Mouse (Mus musculus): ENCODE measurements around the gene Kansl1l. TPM values are rescaled to one million over a fixed set of nuclear protein-coding genes. Genes with fewer than 3 reads are reported as not detected.

Kansl1l gene
- polyA plus RNA-seq (2015; fragmentation: Nextera tagmentation; extraction: Ambion mirVana): 12.0 and 12.1 TPM in 2 replicates

DNA sequence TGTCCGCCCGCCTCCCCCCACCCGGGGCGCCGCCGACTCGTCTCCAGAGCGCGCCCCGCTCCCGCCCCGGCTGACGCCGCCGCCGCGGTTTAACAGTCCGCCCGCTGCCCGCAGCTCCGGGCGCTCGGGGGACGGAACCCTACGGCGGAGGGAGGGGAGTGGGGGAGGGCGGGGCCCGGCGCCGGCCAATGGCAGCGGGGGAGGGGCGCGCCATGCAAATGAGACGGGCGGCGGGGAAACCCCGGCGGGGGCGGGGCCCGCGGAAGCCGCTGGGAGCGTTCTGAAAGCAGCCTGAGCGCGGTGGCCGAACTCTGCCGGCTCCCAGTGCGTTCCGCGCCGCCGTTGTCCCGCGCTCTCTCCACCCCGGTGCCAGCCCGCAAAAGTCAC lies at the start of gene Kansl1l:
Kansl1l (minus strand) TSS at position 110 of the 387 bp plus-strand sequence.
- 0% methylated on average over 44 of the region's 56 CpGs for WGBS
- peak; percentile 91 for ATAC-seq
- no peaks in the 10 kb centered on the region for H3K27me3 ChIP-seq (replicated peaks)
- H3K4me2 ChIP-seq (replicated peaks): peak within 1 kb of the TSS; percentile 83
- H3K36me3 ChIP-seq: no peaks in the 10 kb centered on the region
- H3K9ac ChIP-seq: peak within 1 kb of the TSS; percentile 89
- H3K4me1 ChIP-seq (replicated peaks): no peaks in the 10 kb centered on the region
- H3K4me3 ChIP-seq (replicated peaks): peak within 1 kb of the TSS; percentile 84
- H3K9me3 ChIP-seq: no peaks in the 10 kb centered on the region
- peak within 1 kb of the TSS; percentile 97 for H3K27ac ChIP-seq

DNA sequence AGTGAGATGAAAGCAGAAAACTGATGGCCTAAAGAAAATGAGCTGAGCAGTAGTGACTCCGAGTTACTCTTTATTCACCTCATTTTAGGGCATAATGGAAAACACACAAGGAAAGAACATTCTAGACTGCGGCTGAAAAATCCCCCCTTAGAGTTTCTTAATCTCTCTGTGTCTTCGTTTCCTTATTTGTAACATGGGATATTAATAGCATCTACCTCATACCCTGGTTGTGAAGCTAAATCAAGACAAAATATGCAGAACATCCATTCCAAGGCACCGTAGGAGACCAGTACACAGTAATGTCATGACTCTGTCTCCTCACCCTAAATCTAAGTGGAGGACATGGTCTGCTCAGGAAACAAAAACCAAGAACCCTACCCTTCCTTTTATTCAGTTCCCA lies 48.3 kb upstream of the Kansl1l start:
- Histone ChIP-seq H3K9ac (no peak overlapping the region), H3K27ac (no peak overlapping the region), H3K4me1 (replicated peaks) (peaks cover 5% of the 10 kb centered on the region; the same call in 1 of the 2 replicates), H3K4me3 (replicated peaks) (no peak overlapping the region), H3K9me3 (no peaks in the 10 kb centered on the region), H3K36me3 (no peaks in the 10 kb centered on the region; the same call in 1 of the 2 replicates), H3K4me2 (replicated peaks) (no peak overlapping the region), H3K27me3 (replicated peaks) (no peaks in the 10 kb centered on the region)
- ATAC-seq: no peak
- WGBS: 79% methylated on average over 4 of the region's 4 CpGs

DNA sequence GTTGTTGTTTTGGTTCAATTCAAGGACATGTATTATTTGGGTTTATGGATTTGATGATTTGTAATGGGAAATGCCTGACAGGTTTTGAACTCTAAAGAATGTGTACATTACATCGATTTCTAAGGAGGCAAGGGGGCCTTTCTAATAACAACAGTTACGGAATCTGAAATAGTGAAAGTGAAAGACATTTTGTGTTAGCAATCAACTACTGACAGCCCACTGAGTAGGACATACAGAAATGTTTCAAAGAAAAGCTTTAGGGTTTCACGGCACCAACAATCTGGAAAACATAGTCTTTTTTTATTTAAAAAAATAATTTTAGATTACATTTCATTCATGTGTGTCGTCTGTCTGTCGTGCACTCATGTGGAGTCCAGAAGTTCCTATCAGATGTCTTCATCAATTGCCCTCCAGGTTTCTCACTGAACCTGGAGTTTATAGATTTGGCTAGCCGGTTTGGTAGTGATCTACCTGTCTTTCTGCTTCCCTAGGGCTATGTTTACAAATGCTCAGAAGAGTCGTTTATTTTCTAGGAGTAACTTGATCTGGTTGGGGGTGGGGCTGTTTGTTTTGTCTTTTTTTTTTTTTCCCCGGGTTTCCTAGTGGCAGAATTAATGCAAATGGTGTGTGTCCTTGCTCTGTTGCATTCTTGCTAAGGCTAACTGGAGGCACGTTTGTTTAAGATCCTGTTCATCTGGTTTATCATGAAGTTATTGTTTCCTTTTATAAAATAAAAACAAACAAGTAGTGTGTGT lies 46.6 kb upstream of the Kansl1l start:
- WGBS: 12% methylated on average over 9 of the region's 9 CpGs
- ATAC-seq: no peak
- Histone ChIP-seq H3K4me3 (replicated peaks) (peak overlapping the region; percentile 93), H3K27ac (no peak overlapping the region), H3K27me3 (replicated peaks) (no peaks in the 10 kb centered on the region), H3K4me1 (replicated peaks) (peaks cover 5% of the 10 kb centered on the region; the same call in 1 of the 2 replicates), H3K4me2 (replicated peaks) (peak overlapping the region; percentile 69), H3K9me3 (no peaks in the 10 kb centered on the region), H3K36me3 (peaks cover 3% of the 10 kb centered on the region; the same call in 1 of the 2 replicates), H3K9ac (no peak overlapping the region)

DNA sequence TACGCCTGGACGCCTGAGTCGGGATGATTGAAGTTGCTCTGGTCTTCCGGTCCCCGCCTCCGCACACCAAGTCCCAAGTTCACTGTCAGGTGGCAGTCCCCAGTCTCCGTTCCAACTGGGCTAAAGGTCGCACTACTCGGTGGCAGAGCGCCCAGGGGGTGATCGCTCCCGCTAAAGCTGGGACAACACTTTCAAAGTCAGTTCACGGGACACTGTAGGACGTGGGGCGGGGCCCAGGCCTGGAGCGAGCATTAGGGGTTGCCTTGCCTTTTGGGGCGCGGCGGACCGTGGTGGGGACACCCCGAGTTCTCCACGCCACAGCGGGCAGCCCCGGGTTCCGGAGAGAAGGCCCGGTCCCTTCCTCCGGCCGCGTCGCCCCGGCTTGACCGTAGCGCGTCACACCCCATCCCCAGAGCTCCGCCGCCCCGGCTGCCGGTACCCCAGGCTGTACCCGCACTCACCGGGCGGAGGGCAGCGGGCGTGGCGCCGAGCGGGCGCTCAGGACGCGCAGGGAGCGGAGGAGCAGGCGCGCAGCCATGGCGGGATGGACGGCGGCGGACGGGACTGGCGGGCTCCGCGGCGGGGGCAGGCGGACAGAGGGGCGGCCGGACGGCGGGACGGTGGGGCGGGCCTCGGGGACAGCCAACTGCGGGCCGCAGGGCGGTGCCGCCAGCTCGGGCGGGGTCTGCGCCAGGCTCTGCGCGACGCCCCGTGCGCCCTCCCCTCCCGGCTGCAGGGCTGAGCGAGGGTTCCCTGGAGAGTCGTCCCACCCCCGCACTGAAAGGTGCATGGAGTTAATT lies 45.5 kb upstream of the Kansl1l start, which contains the start of gene Acadl:
Acadl (minus strand) TSS at position 566 of the 800 bp plus-strand sequence.
- Histone ChIP-seq H3K9me3 (no peaks in the 10 kb centered on the region), H3K4me1 (replicated peaks) (peaks cover 5% of the 10 kb centered on the region; the same call in 1 of the 2 replicates), H3K4me2 (replicated peaks) (peak within 1 kb of the TSS; percentile 69), H3K27me3 (replicated peaks) (no peaks in the 10 kb centered on the region), H3K9ac (peak within 1 kb of the TSS; percentile 88), H3K27ac (peak within 1 kb of the TSS; percentile 97), H3K36me3 (peaks cover 4% of the 10 kb centered on the region; the same call in 1 of the 2 replicates), H3K4me3 (replicated peaks) (peak within 1 kb of the TSS; percentile 93)
- ATAC-seq: peak; percentile 93
- WGBS: under 1% methylated on average over 73 of the region's 85 CpGs

DNA sequence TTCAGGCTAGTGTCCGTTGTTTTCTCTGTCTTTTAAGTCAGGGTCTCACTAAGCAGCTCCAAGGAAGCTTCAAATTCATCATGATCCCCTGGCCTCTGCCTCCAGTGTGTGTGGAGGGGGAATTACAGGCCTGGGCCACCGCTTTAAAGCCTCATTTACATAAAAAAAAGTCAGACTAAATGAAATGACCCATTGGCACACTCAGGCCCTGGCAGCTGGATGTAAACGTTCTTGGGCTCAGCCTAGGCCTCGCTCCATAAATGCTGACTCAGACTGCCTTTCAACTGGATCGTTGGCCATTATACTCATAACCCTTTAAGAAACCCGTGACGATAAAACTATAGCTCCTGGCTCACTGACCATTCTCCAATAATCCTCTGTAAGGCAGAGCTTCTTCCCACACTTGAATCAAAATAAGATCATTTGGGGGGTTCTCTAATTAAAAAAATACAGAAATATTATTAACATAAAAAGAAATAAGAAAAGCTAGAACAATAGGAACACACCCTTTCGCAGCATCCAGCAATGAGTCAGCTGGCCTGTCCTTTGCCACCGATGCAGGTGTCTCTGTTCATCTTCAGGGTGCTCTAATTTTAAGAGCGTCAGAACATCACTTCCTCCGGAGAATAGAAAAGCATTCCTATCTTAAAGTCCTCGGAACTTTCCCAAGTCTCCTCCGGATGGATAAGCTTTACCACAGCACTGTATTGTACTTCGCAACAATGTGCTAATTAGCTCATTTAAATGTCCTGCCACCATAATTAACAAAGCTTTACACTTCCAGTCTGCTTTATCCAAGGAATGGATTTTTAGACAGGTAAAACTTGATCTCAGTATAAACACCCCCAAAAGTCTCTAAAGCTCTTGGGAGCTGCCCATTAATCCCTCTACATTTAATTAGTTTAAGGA lies 44.7 kb upstream of the Kansl1l start:
- peak; percentile 2; the same call in 1 of the 2 replicates for ATAC-seq
- Histone ChIP-seq H3K4me1 (replicated peaks) (peaks cover 5% of the 10 kb centered on the region; the same call in 1 of the 2 replicates), H3K9me3 (no peaks in the 10 kb centered on the region), H3K4me3 (replicated peaks) (peak overlapping the region; percentile 93), H3K36me3 (peaks cover 4% of the 10 kb centered on the region; the same call in 1 of the 2 replicates), H3K4me2 (replicated peaks) (peak overlapping the region; percentile 69), H3K27ac (peak overlapping the region; percentile 97; the same call in 1 of the 2 replicates), H3K27me3 (replicated peaks) (no peaks in the 10 kb centered on the region), H3K9ac (peak overlapping the region; percentile 88)
- 23% methylated on average over 14 of the region's 14 CpGs for WGBS

DNA sequence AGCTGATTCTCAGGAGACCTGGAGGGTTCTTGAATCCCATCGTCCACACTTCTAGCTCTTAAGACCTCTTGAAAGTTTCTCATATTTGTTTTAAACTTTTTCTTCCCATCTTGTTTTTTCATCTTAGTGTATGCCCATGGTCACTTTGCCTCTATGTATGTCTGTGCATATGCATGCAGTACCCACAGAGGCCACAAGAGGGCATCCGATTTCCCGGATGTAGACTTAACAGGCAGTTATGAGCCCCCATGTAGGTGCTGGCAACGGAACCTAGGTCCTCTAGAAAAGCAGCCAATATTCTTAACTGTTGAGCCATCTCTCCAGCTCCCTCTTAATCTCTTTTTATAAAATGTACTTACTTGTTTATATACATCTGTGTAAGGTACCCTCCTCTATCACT lies 30.1 kb upstream of the Kansl1l start:
- 96% methylated on average over 4 of the region's 4 CpGs for WGBS
- ATAC-seq: 0 out of 2 replicates have a peak, but pooled peaks have one; percentile 47
- Histone ChIP-seq H3K36me3 (peaks cover 27% of the 10 kb centered on the region), H3K4me1 (replicated peaks) (no peaks in the 10 kb centered on the region), H3K9me3 (no peaks in the 10 kb centered on the region), H3K4me3 (replicated peaks) (no peak overlapping the region), H3K27me3 (replicated peaks) (no peaks in the 10 kb centered on the region), H3K27ac (no peak overlapping the region), H3K4me2 (replicated peaks) (no peak overlapping the region), H3K9ac (no peak overlapping the region)

DNA sequence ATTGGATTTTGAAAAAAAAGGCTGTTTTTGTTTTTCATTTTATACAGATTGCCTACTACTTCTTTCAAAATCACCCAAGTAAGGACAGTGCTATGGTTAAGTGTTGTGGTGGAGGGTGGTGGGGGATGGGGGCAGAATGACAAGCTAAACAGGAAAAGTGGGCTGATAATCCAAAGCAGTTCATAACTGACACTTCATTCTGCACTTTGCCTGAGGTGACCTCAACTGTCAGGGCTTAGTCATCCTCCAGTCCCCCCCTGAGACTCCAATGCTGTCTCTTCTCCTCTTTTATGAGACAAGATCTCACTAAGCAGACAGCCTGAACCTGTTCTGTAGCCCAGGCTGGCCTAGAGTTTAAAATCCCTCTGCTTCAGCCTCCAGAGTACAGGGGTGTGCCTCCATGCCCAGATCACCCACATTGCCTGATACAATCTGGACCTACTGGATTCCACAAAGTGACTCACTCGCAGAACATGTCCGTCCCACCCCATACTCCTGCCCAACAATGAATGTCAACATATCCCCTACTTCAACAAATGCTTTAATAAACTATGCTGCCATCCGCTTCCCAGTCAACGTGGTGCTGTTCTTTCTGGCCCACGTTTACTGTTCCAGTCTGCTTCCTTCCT lies 28.4 kb upstream of the Kansl1l start:
- peak; percentile 39; the same call in 1 of the 2 replicates for ATAC-seq
- WGBS: 75% methylated on average over 5 of the region's 5 CpGs

DNA sequence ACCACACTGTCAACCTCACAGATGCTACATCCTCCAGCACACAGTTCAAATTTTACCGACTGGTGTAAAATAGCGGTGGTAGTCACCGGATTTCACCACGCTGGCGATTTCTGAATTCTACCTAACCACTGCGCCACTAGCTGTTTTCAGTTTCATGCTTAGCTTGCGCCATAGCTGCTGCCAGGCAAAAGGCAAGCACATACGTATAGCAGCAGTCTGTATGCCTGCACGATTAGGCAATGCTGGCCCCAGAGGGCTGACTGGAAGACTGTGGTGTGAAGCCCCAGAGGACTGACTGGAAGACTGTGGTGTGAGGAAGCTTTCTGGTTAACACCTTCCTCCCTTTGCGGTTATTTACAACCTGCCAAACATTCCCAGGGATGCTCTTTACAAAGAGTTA lies 24.6 kb upstream of the Kansl1l start:
- Histone ChIP-seq H3K4me2 (replicated peaks) (no peak overlapping the region), H3K27ac (no peak overlapping the region), H3K9me3 (no peaks in the 10 kb centered on the region), H3K4me1 (replicated peaks) (0 out of 2 replicates have a peak, but pooled peaks cover 3% of the 10 kb centered on the region), H3K9ac (no peak overlapping the region), H3K4me3 (replicated peaks) (no peak overlapping the region), H3K27me3 (replicated peaks) (no peaks in the 10 kb centered on the region), H3K36me3 (peaks cover 8% of the 10 kb centered on the region; the same call in 1 of the 2 replicates)
- 83% methylated on average over 10 of the region's 10 CpGs for WGBS
- no peak for ATAC-seq

More for the DNA sequence above, 28.4 kb upstream of the Kansl1l start:
- Histone ChIP-seq H3K4me1 (replicated peaks) (no peaks in the 10 kb centered on the region), H3K4me2 (replicated peaks) (no peak overlapping the region), H3K27me3 (replicated peaks) (no peaks in the 10 kb centered on the region), H3K9ac (no peak overlapping the region), H3K27ac (no peak overlapping the region), H3K36me3 (peaks cover 28% of the 10 kb centered on the region), H3K9me3 (no peaks in the 10 kb centered on the region), H3K4me3 (replicated peaks) (no peak overlapping the region)

DNA sequence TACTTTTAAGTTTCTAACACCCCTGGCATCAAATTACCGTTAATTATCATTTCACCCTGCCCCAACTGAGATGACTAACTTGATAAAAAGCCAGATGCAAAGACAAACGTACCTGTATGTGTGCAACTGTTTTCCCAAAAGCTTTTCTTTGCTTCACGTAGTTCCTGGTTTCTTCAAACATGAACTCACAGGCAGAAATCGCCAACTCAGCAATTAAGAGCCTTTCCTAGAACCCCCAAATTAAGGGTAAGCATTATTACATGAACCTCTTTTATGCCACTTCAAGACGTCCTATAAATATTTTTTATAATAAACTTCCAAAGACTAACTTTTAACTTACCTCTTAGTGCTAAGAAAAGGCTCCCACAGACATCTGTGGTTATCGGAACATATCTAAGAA lies 24.1 kb upstream of the Kansl1l start:
- Histone ChIP-seq H3K36me3 (peaks cover 8% of the 10 kb centered on the region; the same call in 1 of the 2 replicates), H3K4me1 (replicated peaks) (0 out of 2 replicates have a peak, but pooled peaks cover 3% of the 10 kb centered on the region), H3K4me2 (replicated peaks) (no peak overlapping the region), H3K27ac (no peak overlapping the region), H3K9ac (no peak overlapping the region), H3K27me3 (replicated peaks) (no peaks in the 10 kb centered on the region), H3K9me3 (no peaks in the 10 kb centered on the region), H3K4me3 (replicated peaks) (no peak overlapping the region)
- WGBS: 80% methylated on average over 6 of the region's 6 CpGs
- ATAC-seq: no peak

DNA sequence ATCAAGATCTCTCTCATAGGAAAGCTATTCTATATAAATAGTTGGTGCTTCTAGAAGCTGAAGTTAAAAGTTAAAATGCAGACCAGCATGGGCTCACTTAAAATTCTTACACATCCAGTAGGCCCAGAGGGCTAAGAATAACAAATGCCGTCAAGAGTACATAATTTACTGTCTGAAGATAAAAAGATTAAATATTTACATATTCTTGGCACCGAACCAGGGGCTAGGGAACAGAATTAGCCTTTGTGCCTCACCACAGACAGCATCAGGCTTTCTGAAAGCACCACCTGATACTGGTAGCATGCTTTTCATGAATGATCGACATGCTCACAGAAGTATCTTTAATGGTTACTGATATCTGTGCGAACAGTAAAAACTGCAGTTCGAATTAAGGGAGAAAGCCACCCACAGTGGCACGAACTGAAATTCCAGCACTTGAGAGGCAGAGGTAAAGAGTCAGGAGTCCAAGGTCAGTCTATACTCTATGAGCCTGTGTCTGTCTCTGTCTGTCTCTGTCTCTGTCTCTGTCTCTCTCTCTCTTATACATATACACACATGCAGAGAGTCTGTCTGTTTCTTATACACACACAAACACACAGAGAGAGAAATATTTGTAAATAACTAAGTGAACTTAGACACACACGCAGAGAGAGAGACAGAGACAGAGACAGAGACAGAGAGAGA lies 22.5 kb upstream of the Kansl1l start:
- H3K36me3 ChIP-seq: peaks cover 3% of the 10 kb centered on the region; the same call in 1 of the 2 replicates
- no peaks in the 10 kb centered on the region for H3K9me3 ChIP-seq
- H3K4me3 ChIP-seq (replicated peaks): no peak overlapping the region
- H3K27me3 ChIP-seq (replicated peaks): no peaks in the 10 kb centered on the region
- 0 out of 2 replicates have a peak overlapping the region, but pooled peaks have one; percentile 17 for H3K27ac ChIP-seq
- 0 out of 2 replicates have a peak, but pooled peaks cover 3% of the 10 kb centered on the region for H3K4me1 ChIP-seq (replicated peaks)
- ATAC-seq: peak; percentile 59
- no peak overlapping the region for H3K4me2 ChIP-seq (replicated peaks)
- WGBS: 32% methylated on average over 7 of the region's 7 CpGs
- no peak overlapping the region for H3K9ac ChIP-seq

Measured in intestine, embryonic 15.5 days (tissue).